Mouse (Mus musculus) hindbrain, embryonic 14.5 days (tissue): Measurements from ENCODE around the gene Car4. TPM values are rescaled to one million over a fixed set of nuclear protein-coding genes. Genes with fewer than 3 reads are reported as not detected.

ENCODE experiments used
- ATAC-seq: fragments of 200-750 bp; cut with Nextera tagmentation; 2 replicates; pipeline ENCODE4 v1.8.0; 2017; ENCODE audit warnings: moderate number of reproducible peaks, mild to moderate bottlenecking, moderate TSS enrichment, moderate library complexity; ENCODE audit not compliant: low FRiP score
- DNase-seq: peaks from one replicate; pipeline ENCODE4 v3.0.0-alpha.2; 2015; ENCODE audit warnings: low spot score
- H3K27ac ChIP-seq: fragments of 300-500 bp; sonication (generic); 2 replicates; pipeline ENCODE4 v1.5.1; 2014; ENCODE audit warnings: mild to moderate bottlenecking, moderate library complexity
- H3K27me3 ChIP-seq: fragments of 300-500 bp; sonication (generic); 2 replicates; pipeline ENCODE4 v1.6.1; 2014; ENCODE audit warnings: mild to moderate bottlenecking, low read length, mixed read lengths; ENCODE audit not compliant: control insufficient read depth, insufficient read depth
- H3K36me3 ChIP-seq: fragments of 300-500 bp; sonication (generic); replicated peaks from 2 replicates; pipeline ENCODE4 v1.6.1; 2014; ENCODE audit not compliant: control insufficient read depth, insufficient read depth
- H3K4me1 ChIP-seq: fragments of 300-500 bp; sonication (generic); replicated peaks from 2 replicates; pipeline ENCODE4 v1.6.1; 2014; ENCODE audit warnings: antibody characterized with exemption, low read length, mixed read lengths; ENCODE audit not compliant: control insufficient read depth, insufficient read depth
- H3K4me2 ChIP-seq: fragments of 300-500 bp; sonication (generic); replicated peaks from 2 replicates; pipeline ENCODE4 v1.6.1; 2014; ENCODE audit warnings: mild to moderate bottlenecking, moderate library complexity
- H3K4me3 ChIP-seq: fragments of 300-500 bp; sonication (generic); replicated peaks from 2 replicates; pipeline ENCODE4 v1.5.1; 2014; ENCODE audit warnings: mild to moderate bottlenecking, low read length
- H3K9ac ChIP-seq: fragments of 300-500 bp; sonication (generic); 2 replicates; pipeline ENCODE4 v1.6.1; 2014
- H3K9me3 ChIP-seq: fragments of 300-500 bp; sonication (generic); 2 replicates; pipeline ENCODE4 v1.6.1; 2016; ENCODE audit warnings: low read length; ENCODE audit not compliant: control insufficient read depth
- WGBS: fragments of 180-500 bp; shearing (Covaris S2); extraction: QIAGEN DNeasy Blood & Tissue Kit; methylation state at CpG from one replicate; pipeline ENCODE4 v1.1.7; 2014; 5-methylcytosine and 5-hydroxymethylcytosine counted together
- polyA plus RNA-seq: library from polyadenylated mRNA; unstranded; fragments of >200 nt; fragmentation: Nextera tagmentation; extraction: Ambion mirVana; gene quantifications from 2 replicates; pipeline ENCODE4 v1.2.1, GENCODE M21; 2014

Car4 gene
- polyA plus RNA-seq, 1 experiment from 2014 or later = 5.0 TPM

- DNase-seq (no peak), ATAC-seq (no peak)
- WGBS = 89% methylated on average over 8 of the region's 8 CpGs
- H3K9me3 ChIP-seq = no peaks in the 10 kb centered on the region
- H3K4me2 ChIP-seq = no peak overlapping the region
- no peaks in the 10 kb centered on the region for H3K4me1 ChIP-seq
- no peak overlapping the region for H3K27ac ChIP-seq
- no peaks in the 10 kb centered on the region for H3K36me3 ChIP-seq
- no peaks in the 10 kb centered on the region for H3K27me3 ChIP-seq
- H3K9ac ChIP-seq = no peak overlapping the region
- no peak overlapping the region for H3K4me3 ChIP-seq
These were observed 36.6 kb upstream of the Car4 start for GRCm38 (mm10) chr11:84920981-84921380.

DNA sequence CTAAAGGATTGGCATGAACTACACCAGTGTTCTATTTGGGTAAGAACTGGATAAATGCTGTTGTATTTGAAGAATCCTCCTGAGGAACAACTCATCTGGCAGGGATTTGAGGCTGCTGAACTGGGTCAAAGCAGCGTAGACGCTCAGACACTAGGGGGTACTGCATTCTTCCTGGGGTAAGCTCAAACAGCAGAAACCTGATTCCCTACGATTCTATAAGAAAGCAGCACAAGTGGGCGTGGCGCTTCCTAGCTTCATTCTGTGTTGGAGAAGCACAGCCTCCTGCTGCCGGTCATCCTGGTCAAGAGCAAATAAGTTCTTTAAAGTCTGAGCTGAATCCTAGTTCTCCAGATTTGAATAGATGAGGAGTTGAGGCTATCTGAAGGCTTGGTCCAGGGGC is 25.3 kb upstream of the Car4 start:
- DNase-seq (no peak), ATAC-seq (no peak)
- H3K36me3 ChIP-seq = no peaks in the 10 kb centered on the region
- no peak overlapping the region for H3K4me2 ChIP-seq
- H3K27ac ChIP-seq = no peak overlapping the region
- H3K9me3 ChIP-seq = no peaks in the 10 kb centered on the region
- no peaks in the 10 kb centered on the region for H3K27me3 ChIP-seq
- H3K4me3 ChIP-seq = no peak overlapping the region
- H3K9ac ChIP-seq = no peak overlapping the region
- H3K4me1 ChIP-seq = no peaks in the 10 kb centered on the region
- 14% methylated on average over 6 of the region's 6 CpGs for WGBS

GRCm38 (mm10) chr11:84939508-84940053 is 18.0 kb upstream of the Car4 start:
- Histone ChIP-seq H3K9me3 (no peaks in the 10 kb centered on the region), H3K27me3 (peaks cover 6% of the 10 kb centered on the region; the same call in 1 of the 2 replicates), H3K9ac (no peak overlapping the region), H3K4me2 (no peak overlapping the region), H3K4me1 (peaks cover 19% of the 10 kb centered on the region), H3K36me3 (no peaks in the 10 kb centered on the region), H3K27ac (no peak overlapping the region), H3K4me3 (no peak overlapping the region)
- WGBS = 44% methylated on average over 8 of the region's 8 CpGs
- peak; percentile 31; the same call in 1 of the 2 replicates for ATAC-seq
- peak; percentile 57 for DNase-seq

GRCm38 (mm10) chr11:84940140-84940539 is 17.4 kb upstream of the Car4 start:
- no peaks in the 10 kb centered on the region for H3K36me3 ChIP-seq
- H3K27me3 ChIP-seq = peaks cover 6% of the 10 kb centered on the region; the same call in 1 of the 2 replicates
- DNase-seq (no peak), ATAC-seq (no peak)
- H3K4me3 ChIP-seq = no peak overlapping the region
- H3K4me1 ChIP-seq = peaks cover 25% of the 10 kb centered on the region
- no peak overlapping the region for H3K4me2 ChIP-seq
- H3K9ac ChIP-seq = no peak overlapping the region
- WGBS = 63% methylated on average over 10 of the region's 10 CpGs
- H3K27ac ChIP-seq = no peak overlapping the region
- H3K9me3 ChIP-seq = no peaks in the 10 kb centered on the region

GRCm38 (mm10) chr11:84943948-84944347 is 13.6 kb upstream of the Car4 start:
- no peak for ATAC-seq
- Histone ChIP-seq H3K4me3 (no peak overlapping the region), H3K9ac (peak overlapping the region; percentile 39; the same call in 1 of the 2 replicates), H3K36me3 (no peaks in the 10 kb centered on the region), H3K27me3 (peaks cover 6% of the 10 kb centered on the region; the same call in 1 of the 2 replicates), H3K9me3 (no peaks in the 10 kb centered on the region), H3K4me2 (peak overlapping the region; percentile 34), H3K4me1 (peaks cover 34% of the 10 kb centered on the region), H3K27ac (no peak overlapping the region)
- DNase-seq = peak; percentile 29
- 3% methylated on average over 15 of the region's 15 CpGs for WGBS

DNA sequence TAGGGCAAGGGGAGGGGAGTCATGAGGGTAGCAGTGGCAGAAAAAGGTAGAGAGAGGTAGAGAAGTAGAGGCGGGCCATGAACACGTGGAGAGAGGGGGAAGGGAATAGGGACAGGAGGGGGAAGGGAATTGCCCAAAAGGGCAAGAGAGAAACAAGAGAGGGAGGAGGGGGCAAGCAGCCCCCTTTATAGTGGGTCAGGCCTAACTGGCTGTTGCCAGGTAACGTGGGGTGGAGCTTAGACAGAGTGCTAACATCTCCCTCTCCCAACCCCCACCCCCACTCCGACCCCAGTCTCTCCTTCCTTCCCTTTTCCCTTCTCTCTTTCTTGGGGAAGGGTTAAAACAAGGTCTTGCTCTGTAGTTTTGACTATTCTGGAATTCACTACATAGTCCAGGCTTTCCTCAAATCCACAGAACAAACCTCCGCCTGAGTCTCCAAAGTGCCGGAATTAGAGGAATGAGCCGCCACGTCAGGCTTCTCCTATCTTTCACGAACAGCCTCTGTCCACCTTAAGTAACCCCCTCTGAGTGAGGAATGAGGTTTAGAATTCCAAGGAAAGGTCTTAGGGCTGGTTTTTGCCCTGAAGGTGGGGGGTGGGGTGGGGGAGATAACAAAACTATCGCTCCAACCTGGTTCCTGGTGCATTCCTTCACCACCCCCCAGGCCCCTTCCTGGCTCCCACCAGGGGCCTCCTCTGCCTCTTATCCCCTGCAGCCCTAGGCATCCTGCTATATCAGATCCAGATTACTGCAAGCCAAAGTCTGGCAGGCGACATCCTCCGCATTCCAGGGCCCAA is 12.7 kb upstream of the Car4 start:
- 6% methylated on average over 12 of the region's 12 CpGs for WGBS
- peaks cover 30% of the 10 kb centered on the region for H3K4me1 ChIP-seq
- peaks cover 6% of the 10 kb centered on the region; the same call in 1 of the 2 replicates for H3K27me3 ChIP-seq
- no peak overlapping the region for H3K4me2 ChIP-seq
- no peak overlapping the region for H3K27ac ChIP-seq
- no peak overlapping the region for H3K4me3 ChIP-seq
- ATAC-seq (no peak), DNase-seq (no peak)
- no peak overlapping the region for H3K9ac ChIP-seq
- no peaks in the 10 kb centered on the region for H3K36me3 ChIP-seq
- no peaks in the 10 kb centered on the region for H3K9me3 ChIP-seq

DNA sequence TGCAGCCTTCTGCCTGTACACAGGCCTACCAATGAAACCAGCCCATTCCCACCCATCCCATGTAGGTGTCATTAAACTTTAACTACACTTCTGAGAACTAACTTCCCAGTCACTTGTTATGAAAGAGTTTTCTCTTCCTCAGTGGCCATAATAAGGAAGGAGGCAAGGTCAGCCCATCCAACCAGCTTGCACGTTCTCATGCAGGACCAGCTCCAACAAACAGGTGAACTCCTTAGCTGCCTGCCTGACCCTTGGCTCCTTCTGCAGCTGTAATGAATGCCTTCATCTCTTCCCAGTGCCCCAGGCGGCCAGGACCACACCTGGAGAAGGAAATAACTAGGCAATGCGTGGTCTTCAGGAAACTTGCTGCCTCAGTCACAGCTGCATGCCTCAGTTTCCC is 11.7 kb upstream of the Car4 start:
- Histone ChIP-seq H3K27me3 (peaks cover 6% of the 10 kb centered on the region; the same call in 1 of the 2 replicates), H3K9me3 (no peaks in the 10 kb centered on the region), H3K9ac (no peak overlapping the region), H3K4me2 (no peak overlapping the region), H3K36me3 (no peaks in the 10 kb centered on the region), H3K4me1 (peaks cover 30% of the 10 kb centered on the region), H3K27ac (no peak overlapping the region), H3K4me3 (no peak overlapping the region)
- DNase-seq (no peak), ATAC-seq (no peak)
- WGBS = 63% methylated on average over 3 of the region's 3 CpGs

- H3K4me2 ChIP-seq = no peak overlapping the region
- DNase-seq = no peak
- 52% methylated on average over 6 of the region's 6 CpGs for WGBS
- ATAC-seq = no peak
- peaks cover 6% of the 10 kb centered on the region; the same call in 1 of the 2 replicates for H3K27me3 ChIP-seq
- H3K4me1 ChIP-seq = peaks cover 30% of the 10 kb centered on the region
- H3K27ac ChIP-seq = no peak overlapping the region
- H3K9me3 ChIP-seq = no peaks in the 10 kb centered on the region
- no peak overlapping the region for H3K4me3 ChIP-seq
- H3K9ac ChIP-seq = no peak overlapping the region
- H3K36me3 ChIP-seq = no peaks in the 10 kb centered on the region
These were observed 10.4 kb upstream of the Car4 start for GRCm38 (mm10) chr11:84947206-84947605.

DNA sequence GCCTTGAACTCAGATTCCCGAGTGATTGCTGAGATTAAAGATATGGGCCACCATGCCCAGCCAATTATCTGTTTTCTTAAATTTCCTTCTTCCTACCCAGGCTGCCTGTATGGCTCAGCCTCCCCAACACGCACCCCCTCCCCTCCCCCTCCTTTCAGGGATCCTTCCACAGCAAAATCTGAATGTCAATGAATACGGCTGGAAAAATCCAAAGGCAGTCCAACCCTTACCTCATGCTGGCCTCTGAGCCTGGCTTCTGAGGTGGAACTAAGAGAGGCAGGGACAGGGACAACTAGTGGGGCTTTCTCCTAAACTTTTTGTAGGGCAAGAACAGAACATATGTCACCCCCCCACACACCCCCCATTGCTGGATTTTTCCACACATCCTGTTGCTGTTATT is 9.5 kb upstream of the Car4 start:
- Histone ChIP-seq H3K4me2 (no peak overlapping the region), H3K9ac (no peak overlapping the region), H3K36me3 (no peaks in the 10 kb centered on the region), H3K27me3 (peaks cover 5% of the 10 kb centered on the region; the same call in 1 of the 2 replicates), H3K27ac (no peak overlapping the region), H3K4me1 (peaks cover 29% of the 10 kb centered on the region), H3K9me3 (no peaks in the 10 kb centered on the region), H3K4me3 (no peak overlapping the region)
- ATAC-seq (no peak), DNase-seq (no peak)
- WGBS = 36% methylated on average over 3 of the region's 3 CpGs
